Mouse (Mus musculus): ENCODE results near the gene Gpt2.

Gene Gpt2

GRCm38 (mm10) chr8:85487906-85488620 lies 4.3 kb upstream of the Gpt2 start:
- no peak for DNase-seq (ENCODE audit: low spot score in 2 of 2)

- no peak for DNase-seq (ENCODE audit: low spot score in 2 of 2)
These were observed 3.7 kb upstream of the Gpt2 start for GRCm38 (mm10) chr8:85488631-85489030.

- no peak for DNase-seq (ENCODE audit: low spot score in 2 of 2)
These were observed 2.8 kb upstream of the Gpt2 start for GRCm38 (mm10) chr8:85489546-85489945.

DNA sequence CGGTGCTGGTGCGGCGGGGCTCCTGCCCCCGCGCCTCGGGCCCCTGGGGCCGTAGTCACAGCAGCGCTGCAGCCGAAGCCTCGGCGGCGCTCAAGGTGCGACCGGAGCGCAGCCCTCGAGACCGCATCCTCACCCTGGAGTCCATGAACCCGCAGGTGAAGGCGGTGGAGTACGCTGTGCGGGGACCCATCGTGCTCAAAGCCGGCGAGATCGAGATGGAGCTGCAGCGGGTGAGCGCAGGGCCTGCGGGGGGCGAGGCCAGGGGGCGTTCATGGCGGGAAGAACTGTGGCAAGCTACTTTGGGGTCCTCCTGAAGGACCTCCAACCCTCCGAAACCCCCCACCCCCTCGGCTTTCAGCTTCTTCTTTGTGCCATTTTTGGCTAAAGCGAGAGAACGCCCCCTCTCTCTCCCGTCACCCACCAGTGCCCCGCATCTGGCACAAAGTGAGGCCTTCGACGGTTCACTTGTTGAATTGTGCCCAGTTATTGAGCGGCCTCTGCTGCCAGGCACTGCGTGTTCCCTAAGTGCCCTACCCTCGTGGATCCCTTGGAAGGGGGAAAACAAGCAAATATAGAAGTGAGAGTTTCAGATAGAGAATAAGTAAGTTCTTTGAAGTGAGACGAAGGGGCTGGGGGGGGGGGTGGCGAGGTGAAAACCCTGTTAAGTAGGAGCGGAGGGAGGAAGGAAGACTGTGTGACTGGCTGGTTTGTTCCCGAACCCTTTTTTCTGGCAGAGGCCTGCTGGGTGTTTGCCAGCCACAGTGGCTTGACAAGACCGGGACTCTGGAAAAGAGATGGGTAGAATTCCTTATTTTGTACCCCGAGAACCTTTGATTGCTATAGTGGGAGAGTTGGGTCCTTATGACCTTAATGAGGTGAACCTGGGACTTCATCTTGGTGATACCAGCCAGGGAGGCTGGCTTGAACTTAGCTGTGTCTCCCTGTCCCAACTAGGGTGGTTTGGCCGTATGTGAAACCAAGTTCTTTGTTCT lies 860 bp downstream of the Gpt2 start:
- DNase-seq (ENCODE audit: low spot score in 2 of 2) = peak in 1 of 2 experiments; percentile 47

DNA sequence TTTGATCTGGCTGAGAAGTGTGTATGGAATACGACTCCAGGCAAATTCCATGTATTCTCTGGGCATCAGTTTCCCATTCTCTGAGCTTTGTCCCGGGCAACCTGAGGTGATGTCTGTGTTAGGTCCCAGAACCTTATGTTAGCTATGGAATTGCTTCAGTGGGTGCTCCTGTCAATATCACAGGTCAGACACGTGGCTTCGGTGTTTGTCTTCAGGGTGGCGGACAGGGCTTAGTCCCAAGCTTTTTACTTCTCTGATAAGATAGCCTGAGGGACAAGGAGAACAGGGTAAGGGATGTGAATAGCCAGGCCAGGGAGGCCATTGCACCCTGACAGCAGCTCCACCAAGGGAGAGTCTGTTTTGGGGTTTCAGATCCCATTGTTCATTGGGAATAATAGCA lies 3.7 kb downstream of the Gpt2 start:
- DNase-seq (ENCODE audit: low spot score in 2 of 2) = no peak

DNA sequence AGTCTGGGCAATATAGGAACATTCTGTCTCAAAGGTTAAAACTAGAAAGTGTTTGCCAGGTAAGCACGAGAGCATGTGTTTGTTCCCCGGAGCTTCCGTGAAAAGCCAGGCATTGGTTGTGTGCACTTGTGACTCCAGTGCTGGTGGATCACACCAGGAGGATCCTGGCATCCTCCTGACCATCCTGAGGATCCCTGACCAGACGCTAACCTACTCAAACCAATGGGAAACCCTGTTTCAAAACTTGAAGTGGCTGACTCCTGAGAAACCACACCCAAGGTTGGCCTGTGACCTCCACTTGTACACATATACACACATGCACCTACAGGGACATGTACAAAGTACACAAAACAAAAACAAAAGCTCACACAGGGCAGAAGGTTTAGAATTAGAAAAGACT lies 4.4 kb downstream of the Gpt2 start:
- DNase-seq (ENCODE audit: low spot score in 2 of 2) = no peak

- no peak for DNase-seq (ENCODE audit: low spot score in 2 of 2)
These were observed 6.2 kb downstream of the Gpt2 start for GRCm38 (mm10) chr8:85498577-85498976.

DNA sequence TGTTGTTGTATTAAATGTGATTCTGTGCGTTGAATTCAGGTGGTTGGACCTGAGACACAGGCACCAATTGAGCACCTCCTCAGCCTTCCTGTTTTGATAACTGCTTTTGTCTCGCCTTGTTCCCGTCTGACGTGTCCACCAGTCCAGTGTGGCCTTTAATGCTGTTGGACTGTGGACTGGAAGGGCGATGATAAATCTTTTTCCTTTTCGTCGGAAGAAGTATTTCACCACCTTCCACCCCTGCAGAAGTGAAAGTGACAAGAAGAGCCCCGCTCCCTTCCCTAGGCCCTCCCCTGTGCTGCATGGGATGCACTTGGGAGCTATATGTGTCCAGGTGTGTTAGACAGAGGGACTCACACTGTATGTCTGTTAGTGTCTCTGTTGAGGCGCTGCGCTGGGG lies 8.1 kb downstream of the Gpt2 start:
- DNase-seq (ENCODE audit: low spot score in 2 of 2) = no peak

DNA sequence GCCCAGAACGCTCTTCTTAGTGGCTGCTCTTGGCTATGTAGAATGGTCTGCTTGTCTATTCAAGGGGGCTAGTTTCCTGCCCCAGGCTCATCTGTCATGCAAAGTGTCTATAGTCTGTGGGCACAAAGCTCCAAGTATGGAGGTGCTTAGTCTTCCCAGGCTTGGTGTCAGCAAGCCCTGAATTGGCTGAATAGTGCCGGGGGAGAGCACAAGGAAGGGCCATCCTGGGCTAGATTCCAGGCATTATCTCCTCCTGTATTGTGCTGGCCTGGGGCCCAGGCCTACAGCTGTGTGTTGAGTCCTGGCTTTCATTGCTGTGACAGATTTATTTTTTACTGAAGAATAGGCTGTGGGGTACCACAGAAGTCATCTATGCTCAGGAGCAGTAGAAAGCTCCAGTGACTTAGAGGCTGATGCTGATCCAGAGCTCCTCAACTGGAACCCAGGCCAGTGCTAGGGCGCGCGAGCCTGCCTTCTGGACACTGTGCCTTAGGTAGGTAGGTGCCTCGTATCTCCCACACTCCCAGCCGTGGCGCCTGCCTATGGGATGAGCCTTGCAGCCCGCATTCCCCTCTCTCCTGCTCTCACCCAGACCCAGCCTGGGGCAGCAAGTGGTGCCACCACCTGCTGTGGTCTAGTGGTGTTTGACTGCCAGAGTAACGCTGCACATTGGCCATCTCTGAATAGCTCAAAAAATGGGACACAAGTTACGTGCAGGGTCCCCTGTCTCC lies 8.7 kb downstream of the Gpt2 start:
- no peak for DNase-seq (ENCODE audit: low spot score in 2 of 2)

- DNase-seq (ENCODE audit: low spot score in 2 of 2) = no peak
These were observed 10.0 kb downstream of the Gpt2 start for GRCm38 (mm10) chr8:85502381-85502780.

DNA sequence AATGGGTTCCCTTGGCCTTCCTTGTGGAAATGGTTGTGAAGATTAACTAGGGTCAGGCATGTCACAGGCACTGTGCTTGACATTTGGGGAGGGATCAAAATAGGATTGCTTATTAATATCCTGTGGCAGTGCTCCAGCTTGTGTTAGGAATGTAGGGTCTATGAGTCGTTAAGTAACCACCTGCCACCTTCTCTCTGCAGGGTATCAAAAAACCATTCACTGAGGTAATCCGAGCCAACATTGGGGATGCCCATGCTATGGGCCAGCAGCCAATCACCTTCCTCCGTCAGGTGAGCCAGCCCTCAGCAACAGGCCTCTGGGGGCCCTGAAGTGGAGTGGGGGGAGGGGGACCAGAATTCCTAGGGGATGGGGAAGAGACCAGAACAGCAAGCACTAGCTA lies 10.7 kb downstream of the Gpt2 start:
- DNase-seq (ENCODE audit: low spot score in 2 of 2) = no peak

DNA sequence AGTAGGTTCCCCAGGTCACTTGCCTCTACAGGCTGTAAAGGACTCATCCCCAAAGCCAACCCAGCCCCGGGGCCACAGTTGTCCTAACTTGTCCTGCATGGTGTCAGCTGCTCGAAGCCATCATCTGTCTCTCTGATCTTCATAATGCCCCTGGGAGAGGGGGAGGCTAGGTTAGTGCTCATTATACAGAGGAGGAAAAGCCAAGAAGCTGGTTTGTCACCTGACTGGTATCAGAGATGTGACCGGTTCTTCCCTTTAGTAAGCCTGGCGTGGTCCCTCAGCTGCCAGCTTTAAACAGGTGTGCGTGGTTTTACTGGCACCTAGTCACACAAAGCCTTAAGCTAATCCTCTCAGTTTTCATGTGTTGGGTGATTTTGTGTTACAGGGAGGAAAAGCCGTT lies 12.3 kb downstream of the Gpt2 start:
- no peak for DNase-seq (ENCODE audit: low spot score in 2 of 2)

GRCm38 (mm10) chr8:85506620-85507019 lies 14.2 kb downstream of the Gpt2 start:
- no peak for DNase-seq (ENCODE audit: low spot score in 2 of 2)

DNA sequence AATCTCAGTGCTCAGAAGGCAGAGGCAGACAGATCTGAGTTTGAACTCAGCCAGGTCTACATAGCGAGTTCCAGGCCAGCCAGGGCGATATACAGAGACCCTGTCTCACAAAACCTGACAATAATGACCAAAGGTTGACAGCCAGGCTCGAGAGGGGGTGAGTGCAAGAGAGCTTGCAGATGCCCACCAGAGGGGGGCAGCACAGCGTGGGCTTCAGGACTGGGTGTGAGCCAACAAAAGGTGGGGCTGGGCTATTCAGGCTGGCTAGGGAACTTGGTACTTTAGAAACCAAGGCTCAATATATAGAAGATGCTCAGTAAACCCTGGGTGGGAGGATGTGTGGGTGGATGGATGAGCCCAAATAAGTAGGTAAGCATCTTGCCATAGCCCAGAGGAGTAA lies 16.3 kb downstream of the Gpt2 start:
- DNase-seq (ENCODE audit: low spot score in 2 of 2) = no peak

- DNase-seq (ENCODE audit: low spot score in 2 of 2) = no peak
These were observed 19.9 kb downstream of the Gpt2 start for GRCm38 (mm10) chr8:85512234-85512633.

GRCm38 (mm10) chr8:85513283-85513682 lies 20.9 kb downstream of the Gpt2 start:
- no peak for DNase-seq (ENCODE audit: low spot score in 2 of 2)

- peak; percentile 75 to 86 for DNase-seq (ENCODE audit: low spot score in 2 of 2)
These were observed 23.0 kb downstream of the Gpt2 start for GRCm38 (mm10) chr8:85515391-85515790.

- peak; percentile 63 to 73 for DNase-seq (ENCODE audit: low spot score in 2 of 2)
These were observed 25.0 kb downstream of the Gpt2 start for GRCm38 (mm10) chr8:85517336-85517735.

DNA sequence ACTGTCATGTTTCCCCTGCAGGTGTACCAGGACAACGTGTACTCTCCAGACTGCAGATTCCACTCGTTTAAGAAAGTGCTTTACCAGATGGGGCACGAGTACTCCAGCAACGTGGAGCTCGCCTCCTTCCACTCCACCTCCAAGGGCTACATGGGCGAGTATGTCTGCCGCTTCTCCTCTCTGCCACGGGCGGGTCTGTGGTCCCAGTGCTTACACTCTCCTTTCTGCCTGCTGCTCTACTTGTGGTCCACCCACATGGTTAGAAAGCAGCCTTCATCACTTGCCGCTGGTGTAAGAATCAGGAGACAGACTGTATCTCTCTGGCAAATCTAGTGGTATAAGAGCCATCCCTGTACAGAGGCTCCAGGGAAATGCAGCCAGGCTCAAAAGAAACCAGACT lies 25.6 kb downstream of the Gpt2 start:
- DNase-seq (ENCODE audit: low spot score in 2 of 2) = peak; percentile 55 to 63

GRCm38 (mm10) chr8:85520586-85520985 lies 28.2 kb downstream of the Gpt2 start:
- DNase-seq (ENCODE audit: low spot score in 2 of 2) = no peak

- no peak for DNase-seq (ENCODE audit: low spot score in 2 of 2)
These were observed 29.0 kb downstream of the Gpt2 start for GRCm38 (mm10) chr8:85521332-85521731.

DNA sequence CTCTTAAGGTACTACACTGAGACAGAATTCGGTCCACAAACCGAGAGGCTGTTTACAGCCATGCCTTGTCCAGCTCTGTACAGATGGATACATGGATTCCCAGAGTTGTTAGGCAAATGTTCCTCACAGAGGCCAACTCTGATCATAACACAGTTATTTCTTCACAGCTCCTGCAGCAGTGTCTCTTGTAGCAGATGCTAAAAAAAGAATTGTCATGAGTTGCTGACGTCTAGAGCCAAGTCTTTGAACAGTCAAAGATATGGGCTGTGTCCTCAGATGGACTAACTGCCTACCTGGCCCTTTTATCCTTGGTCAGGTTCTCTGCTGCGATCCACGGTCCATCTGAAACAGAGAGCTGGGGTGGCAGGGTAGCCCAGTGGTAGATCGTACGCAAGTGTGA lies 31.7 kb downstream of the Gpt2 start:
- DNase-seq (ENCODE audit: low spot score in 2 of 2) = no peak

Measured in right cerebral cortex, adult 2 months (tissue).